Mouse (Mus musculus): ENCODE data around the gene Car14. TPM values are rescaled to one million over a fixed set of nuclear protein-coding genes. Genes with fewer than 3 reads are reported as not detected.

Gene Car14
- polyA plus RNA-seq, 1 experiment from 2014 or later: 23.1 TPM

DNA sequence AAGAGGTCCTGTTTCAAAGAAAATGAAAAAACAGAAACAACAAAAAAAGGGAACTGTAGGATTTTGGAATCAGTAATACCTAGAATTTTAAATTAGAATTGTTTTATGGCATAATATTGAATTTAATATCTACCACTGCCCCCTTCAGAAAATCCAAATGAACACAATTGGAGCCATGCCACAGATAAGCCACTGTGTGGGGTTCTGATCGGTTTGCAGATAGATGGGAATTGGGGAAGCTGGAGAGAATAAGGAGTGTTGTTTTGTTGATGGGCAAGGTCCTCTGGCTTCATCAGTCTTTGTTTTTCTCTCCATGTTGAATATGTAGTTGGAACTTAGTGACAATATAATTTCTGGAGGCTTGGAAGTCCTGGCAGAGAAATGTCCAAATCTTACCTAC, 30.0 kb upstream of the Car14 start:
- no peak overlapping the region for H3K4me3 ChIP-seq
- H3K4me2 ChIP-seq: no peak overlapping the region
- no peak for ATAC-seq
- no peaks in the 10 kb centered on the region for H3K27me3 ChIP-seq
- H3K9me3 ChIP-seq (replicated peaks): no peaks in the 10 kb centered on the region
- WGBS: 84% methylated on average over 1 of the region's 1 CpGs
- H3K9ac ChIP-seq: no peak overlapping the region
- no peak overlapping the region for H3K27ac ChIP-seq
- peaks cover 23% of the 10 kb centered on the region for H3K4me1 ChIP-seq
- peaks cover 57% of the 10 kb centered on the region for H3K36me3 ChIP-seq (ENCODE audit: poor library complexity, severe bottlenecking)

DNA sequence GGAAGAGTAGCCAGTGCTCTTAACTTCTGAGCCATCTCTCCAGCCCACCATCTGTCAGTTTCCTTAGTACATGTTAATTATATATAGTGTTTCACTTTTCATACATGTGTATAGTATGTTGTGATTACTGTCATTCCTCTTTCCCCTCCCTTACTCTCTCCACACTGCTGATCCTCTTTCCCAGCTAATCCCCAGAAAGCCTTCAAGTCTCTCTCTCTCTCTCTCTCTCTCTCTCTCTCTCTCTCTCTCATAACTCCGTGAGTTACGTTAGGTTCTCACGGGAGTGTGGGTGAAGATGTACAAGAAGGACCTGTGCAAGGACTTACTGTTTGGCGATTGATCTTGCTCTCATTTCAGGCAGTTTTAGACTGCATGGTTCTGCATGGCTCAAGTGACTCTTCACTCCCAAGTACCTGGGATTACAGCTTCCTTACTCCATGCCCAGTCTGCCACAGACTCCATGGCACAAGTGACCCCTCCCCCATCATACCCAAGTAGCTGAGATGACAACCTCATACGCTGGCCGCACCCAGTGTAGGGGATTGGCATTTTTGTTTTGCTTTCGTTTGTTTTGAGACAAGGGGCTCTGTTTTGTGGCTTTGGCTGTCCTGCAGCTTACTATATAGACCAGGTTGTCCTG, 28.7 kb upstream of the Car14 start:
- no peak overlapping the region for H3K4me2 ChIP-seq
- WGBS: 95% methylated on average over 7 of the region's 7 CpGs
- H3K36me3 ChIP-seq (ENCODE audit: poor library complexity, severe bottlenecking): peaks cover 45% of the 10 kb centered on the region
- no peak overlapping the region for H3K27ac ChIP-seq
- no peak overlapping the region for H3K4me3 ChIP-seq
- H3K27me3 ChIP-seq: no peaks in the 10 kb centered on the region
- no peaks in the 10 kb centered on the region for H3K9me3 ChIP-seq (replicated peaks)
- ATAC-seq: no peak
- no peak overlapping the region for H3K9ac ChIP-seq
- peaks cover 23% of the 10 kb centered on the region for H3K4me1 ChIP-seq

DNA sequence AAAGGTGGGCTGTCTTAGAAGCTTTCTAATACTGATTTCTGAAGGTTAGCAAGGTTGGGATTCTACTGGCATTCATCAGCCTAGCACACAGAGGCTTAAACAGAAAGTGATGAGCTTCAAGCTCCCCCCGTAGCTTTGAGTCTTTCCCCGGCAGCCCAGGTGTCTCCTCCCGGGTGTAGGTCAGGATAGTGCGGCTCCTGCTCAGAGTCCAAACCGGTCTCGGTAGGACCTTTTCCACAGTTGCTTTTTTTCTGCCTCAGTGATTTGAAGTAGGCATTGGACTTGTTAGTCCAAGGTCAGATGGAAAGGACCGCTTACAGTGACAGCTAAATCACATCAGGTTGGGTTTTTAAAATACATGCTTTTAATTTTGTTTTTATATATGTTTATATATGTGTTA, 28.1 kb upstream of the Car14 start:
- Histone ChIP-seq H3K27ac (no peak overlapping the region), H3K9ac (no peak overlapping the region; the same call in 1 of the 2 replicates), H3K4me2 (peak overlapping the region; percentile 27), H3K9me3 (replicated peaks) (no peaks in the 10 kb centered on the region), H3K36me3 (ENCODE audit: poor library complexity, severe bottlenecking) (peaks cover 38% of the 10 kb centered on the region), H3K4me3 (peak overlapping the region; percentile 7; the same call in 1 of the 2 replicates), H3K27me3 (no peaks in the 10 kb centered on the region), H3K4me1 (peaks cover 23% of the 10 kb centered on the region)
- ATAC-seq: no peak
- WGBS: 90% methylated on average over 7 of the region's 7 CpGs

DNA sequence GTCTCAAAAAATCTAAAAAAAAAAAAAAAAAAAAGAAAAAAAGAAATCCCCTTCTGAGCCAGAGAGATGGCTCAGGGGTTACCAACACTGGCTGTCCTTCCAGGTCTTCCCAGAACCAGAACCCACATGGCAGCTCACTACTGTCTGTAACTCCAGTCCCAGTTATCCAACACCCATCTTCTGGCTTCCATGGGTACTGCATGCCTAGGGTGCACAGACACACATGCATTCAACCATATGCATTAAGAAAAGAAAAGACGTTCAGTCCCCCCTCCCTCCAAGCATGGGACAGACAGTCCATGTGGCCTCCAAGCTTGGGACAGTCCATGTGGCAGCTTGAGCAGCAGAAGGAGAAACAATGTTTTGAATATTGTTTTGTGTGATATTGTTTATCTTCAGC, 27.7 kb upstream of the Car14 start:
- WGBS: 49% methylated on average over 1 of the region's 1 CpGs
- Histone ChIP-seq H3K36me3 (ENCODE audit: poor library complexity, severe bottlenecking) (peaks cover 34% of the 10 kb centered on the region), H3K9me3 (replicated peaks) (no peaks in the 10 kb centered on the region), H3K27me3 (no peaks in the 10 kb centered on the region), H3K4me1 (peaks cover 23% of the 10 kb centered on the region), H3K4me3 (peak overlapping the region; percentile 7; the same call in 1 of the 2 replicates), H3K9ac (no peak overlapping the region; the same call in 1 of the 2 replicates), H3K27ac (no peak overlapping the region), H3K4me2 (peak overlapping the region; percentile 27)
- ATAC-seq: no peak

DNA sequence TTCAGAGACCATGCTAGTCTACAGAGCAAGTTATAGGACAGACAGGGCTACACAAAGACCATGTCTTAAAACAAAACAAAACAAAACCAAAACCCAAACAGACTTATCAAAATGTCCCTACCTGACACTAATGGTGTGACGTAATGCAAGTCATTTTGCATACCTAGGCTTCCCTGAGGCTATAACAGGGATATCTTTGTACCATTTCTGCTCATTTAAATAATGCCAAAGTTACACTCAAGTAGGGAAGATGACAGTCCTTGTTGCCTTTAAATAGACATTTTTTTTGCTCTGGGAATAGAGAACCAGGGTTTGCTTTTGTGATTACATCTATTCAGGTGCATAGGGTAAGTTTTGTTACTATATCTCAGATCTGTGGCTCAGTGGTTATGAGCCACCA, 27.0 kb upstream of the Car14 start:
- peaks cover 23% of the 10 kb centered on the region for H3K4me1 ChIP-seq
- 86% methylated on average over 1 of the region's 1 CpGs for WGBS
- H3K36me3 ChIP-seq (ENCODE audit: poor library complexity, severe bottlenecking): peaks cover 27% of the 10 kb centered on the region
- H3K4me2 ChIP-seq: peak overlapping the region; percentile 74
- peak overlapping the region; percentile 5; the same call in 1 of the 2 replicates for H3K9ac ChIP-seq
- no peaks in the 10 kb centered on the region for H3K9me3 ChIP-seq (replicated peaks)
- no peaks in the 10 kb centered on the region for H3K27me3 ChIP-seq
- ATAC-seq: no peak
- 0 out of 2 replicates have a peak overlapping the region, but pooled peaks have one; percentile 96 for H3K4me3 ChIP-seq
- H3K27ac ChIP-seq: no peak overlapping the region

DNA sequence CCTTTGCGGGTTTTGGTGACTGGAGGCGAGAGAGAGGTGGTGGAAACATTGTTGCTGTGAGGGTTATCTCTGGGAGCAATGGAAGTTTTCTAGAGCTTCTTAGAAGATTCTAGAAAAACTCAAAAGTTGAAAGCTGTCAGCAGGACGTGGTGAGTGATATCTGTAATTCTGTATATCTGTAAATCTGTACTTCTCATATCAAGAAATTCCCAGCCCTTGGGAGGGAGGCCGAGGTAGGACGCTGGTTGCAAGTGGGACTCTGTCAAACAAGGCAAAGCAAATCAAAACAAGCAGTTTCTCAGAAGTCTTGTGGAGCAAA, 25.9 kb upstream of the Car14 start:
- H3K36me3 ChIP-seq (ENCODE audit: poor library complexity, severe bottlenecking): peaks cover 23% of the 10 kb centered on the region
- ATAC-seq: no peak
- peaks cover 23% of the 10 kb centered on the region for H3K4me1 ChIP-seq
- H3K27me3 ChIP-seq: no peaks in the 10 kb centered on the region
- no peaks in the 10 kb centered on the region for H3K9me3 ChIP-seq (replicated peaks)
- H3K4me3 ChIP-seq: peak overlapping the region; percentile 96
- H3K9ac ChIP-seq: peak overlapping the region; percentile 97
- H3K27ac ChIP-seq: peak overlapping the region; percentile 90
- 3% methylated on average over 5 of the region's 5 CpGs for WGBS
- peak overlapping the region; percentile 74 for H3K4me2 ChIP-seq

DNA sequence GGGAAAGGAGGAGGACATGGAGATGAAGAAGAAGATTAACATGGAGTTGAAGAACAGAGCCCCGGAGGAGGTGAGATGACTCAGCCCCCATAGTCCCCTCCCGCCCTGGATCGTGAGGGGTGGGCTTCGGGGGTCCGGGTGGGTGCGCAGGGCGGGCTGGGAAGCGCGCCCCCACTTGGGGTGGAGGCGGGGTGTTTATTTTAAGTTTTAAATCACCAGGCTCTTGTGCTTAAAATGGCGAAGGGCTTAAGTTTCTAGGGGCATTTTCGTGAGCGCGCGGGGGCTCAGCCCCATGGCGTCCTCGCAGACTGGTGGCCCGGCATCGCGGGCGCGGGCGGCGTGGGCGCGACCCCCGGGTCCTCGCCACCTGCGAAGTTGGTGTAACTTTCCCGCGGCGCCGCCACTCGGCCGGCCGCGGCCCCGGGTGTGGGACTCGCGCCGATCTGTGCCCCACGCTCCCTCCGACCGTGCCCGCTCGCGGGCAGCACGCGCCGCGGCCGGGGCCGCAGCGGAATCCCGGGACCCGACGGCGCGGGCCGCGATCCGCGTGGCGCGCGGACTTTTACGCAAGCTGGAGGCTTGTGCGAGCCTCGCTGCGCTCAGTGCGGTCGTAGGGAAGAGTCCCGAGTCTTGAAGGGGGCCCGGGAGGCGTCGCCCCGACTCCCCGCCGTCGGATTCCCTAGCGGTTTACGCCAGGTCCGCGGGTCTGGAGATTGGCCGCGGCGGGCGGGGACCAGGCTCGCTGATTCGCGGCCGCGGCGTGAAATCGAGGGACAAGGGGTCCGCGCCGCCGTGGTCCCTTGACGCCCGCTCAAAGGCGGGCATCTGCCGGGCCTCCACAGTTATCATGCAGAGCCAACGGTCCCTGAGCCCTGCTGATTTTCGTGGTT, 25.3 kb upstream of the Car14 start:
- under 1% methylated on average over 105 of the region's 105 CpGs for WGBS
- H3K9ac ChIP-seq: peak overlapping the region; percentile 97
- H3K9me3 ChIP-seq (replicated peaks): no peaks in the 10 kb centered on the region
- H3K27ac ChIP-seq: peak overlapping the region; percentile 90
- H3K4me2 ChIP-seq: peak overlapping the region; percentile 74
- H3K36me3 ChIP-seq (ENCODE audit: poor library complexity, severe bottlenecking): peaks cover 17% of the 10 kb centered on the region
- H3K27me3 ChIP-seq: no peaks in the 10 kb centered on the region
- H3K4me3 ChIP-seq: peak overlapping the region; percentile 96
- ATAC-seq: peak; percentile 57
- H3K4me1 ChIP-seq: peaks cover 23% of the 10 kb centered on the region

DNA sequence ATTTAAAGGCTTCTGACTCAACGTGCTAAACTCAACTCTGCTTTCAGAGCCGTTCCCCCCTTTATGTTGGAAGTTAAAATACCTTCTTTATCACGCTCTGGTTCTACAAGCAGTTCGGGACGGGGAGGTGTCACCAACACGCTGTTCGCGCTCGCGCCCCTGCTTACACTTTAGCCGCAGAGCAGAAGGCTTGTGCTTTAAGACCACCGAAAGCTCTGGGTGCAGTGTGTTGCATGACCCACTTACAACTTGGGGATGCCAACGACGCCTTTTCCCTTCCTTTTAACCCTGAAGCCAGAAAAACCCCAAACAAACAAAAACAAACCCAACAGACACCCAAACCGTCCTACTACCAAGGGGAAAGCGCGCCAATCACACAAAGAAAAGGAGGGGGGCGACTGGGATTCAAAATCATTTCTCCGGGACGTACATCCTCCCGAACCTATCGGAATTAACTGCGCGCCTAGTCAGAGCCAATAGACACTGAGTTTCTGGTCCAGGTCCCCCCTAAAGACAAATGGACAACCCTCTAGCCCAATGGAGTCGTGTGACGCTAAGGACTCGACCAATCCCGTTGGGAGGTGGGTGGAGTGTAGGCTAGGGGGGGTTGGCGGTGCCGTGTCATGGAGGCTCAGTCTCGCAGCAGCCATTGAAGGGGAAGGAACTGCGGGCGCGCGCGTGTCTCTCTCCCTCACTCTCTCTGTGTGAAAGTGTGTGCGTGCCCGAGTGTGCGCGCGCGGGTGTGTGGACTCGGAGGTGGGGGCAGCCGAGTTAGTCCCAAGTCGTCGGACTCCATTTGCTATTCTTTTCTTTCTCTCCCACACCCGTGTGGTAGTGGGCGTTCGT, 24.4 kb upstream of the Car14 start, which contains the start of gene Anp32e:
Anp32e (plus strand) TSS at position 589 of the 846 bp plus-strand sequence.
- ATAC-seq: peak; percentile 100
- Histone ChIP-seq H3K27me3 (no peaks in the 10 kb centered on the region), H3K4me1 (peaks cover 23% of the 10 kb centered on the region), H3K9ac (peak within 1 kb of the TSS; percentile 97), H3K9me3 (replicated peaks) (no peaks in the 10 kb centered on the region), H3K4me2 (peak within 1 kb of the TSS; percentile 74), H3K27ac (peak within 1 kb of the TSS; percentile 90), H3K4me3 (peak within 1 kb of the TSS; percentile 96), H3K36me3 (ENCODE audit: poor library complexity, severe bottlenecking) (peaks cover 8% of the 10 kb centered on the region)
- WGBS: under 1% methylated on average over 49 of the region's 49 CpGs

DNA sequence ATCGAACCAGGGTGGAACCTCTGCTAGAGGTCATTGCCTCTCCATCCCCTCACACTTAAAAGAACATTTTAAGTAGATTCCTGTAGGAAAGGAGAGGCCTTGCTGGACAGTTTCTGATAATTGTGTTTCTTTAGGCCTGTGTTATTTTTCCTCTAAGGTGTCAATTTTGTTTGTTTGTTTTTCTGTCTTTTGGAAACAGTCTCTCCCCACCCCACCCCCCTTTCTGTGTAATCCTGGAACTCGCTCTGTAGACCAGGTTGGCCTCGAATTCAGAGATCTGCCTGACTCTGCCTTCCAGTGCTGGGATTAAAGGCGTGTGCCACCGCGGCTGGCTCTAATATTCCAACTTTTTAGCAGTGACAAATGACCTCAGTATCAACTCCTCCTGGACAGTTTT, 23.8 kb upstream of the Car14 start:
- Histone ChIP-seq H3K4me1 (peaks cover 23% of the 10 kb centered on the region), H3K4me2 (peak overlapping the region; percentile 64), H3K27ac (peak overlapping the region; percentile 80; the same call in 1 of the 2 replicates), H3K36me3 (ENCODE audit: poor library complexity, severe bottlenecking) (peaks cover 2% of the 10 kb centered on the region; the same call in 1 of the 2 replicates), H3K4me3 (peak overlapping the region; percentile 41), H3K27me3 (no peaks in the 10 kb centered on the region), H3K9ac (peak overlapping the region; percentile 56), H3K9me3 (replicated peaks) (no peaks in the 10 kb centered on the region)
- no peak for ATAC-seq
- WGBS: 73% methylated on average over 6 of the region's 6 CpGs

DNA sequence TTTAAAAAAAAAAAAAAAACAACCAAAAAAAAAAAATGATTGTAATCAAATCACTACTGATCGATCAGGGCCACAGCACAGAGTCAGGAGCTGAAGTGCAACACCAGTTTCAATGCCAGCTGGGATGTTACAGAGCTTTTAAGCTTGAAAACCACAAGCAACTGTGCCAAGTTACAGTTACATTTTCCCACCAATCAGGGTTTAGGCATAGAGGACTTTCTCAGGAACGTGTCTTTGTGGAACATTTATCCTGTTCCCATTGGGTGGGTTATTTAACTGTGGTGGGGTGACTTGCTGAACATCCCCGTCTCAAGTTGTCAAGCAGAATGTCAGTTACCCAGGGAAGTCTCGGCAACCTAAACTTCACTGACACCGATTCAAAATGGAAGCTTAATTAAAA, 20.6 kb upstream of the Car14 start:
- H3K4me3 ChIP-seq: no peak overlapping the region
- no peak for ATAC-seq
- H3K36me3 ChIP-seq (ENCODE audit: poor library complexity, severe bottlenecking): no peaks in the 10 kb centered on the region
- no peaks in the 10 kb centered on the region for H3K9me3 ChIP-seq (replicated peaks)
- no peak overlapping the region for H3K27ac ChIP-seq
- no peaks in the 10 kb centered on the region for H3K27me3 ChIP-seq
- H3K4me2 ChIP-seq: no peak overlapping the region
- H3K4me1 ChIP-seq: no peaks in the 10 kb centered on the region
- 86% methylated on average over 5 of the region's 5 CpGs for whole genome bisulfite sequencing
- H3K9ac ChIP-seq: no peak overlapping the region

DNA sequence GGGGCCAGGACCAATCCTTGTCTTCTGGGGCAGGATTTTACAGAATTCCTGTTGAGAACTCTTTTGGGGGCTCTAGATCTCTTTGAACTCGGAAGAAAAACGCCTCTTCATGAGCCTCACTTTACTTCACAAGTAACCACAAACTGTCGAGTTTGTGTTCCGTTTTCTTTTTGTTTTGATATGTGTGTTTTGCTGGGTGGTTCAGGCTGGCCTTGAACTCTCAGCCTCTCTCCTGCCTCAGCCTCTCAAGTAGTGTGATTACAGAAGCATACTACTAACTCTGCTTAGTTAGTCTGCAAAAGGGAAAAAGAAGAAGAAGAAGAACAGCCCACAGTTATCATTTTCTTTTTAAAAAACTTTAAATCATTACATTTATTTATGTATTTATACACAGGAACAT, 19.7 kb upstream of the Car14 start:
- H3K9me3 ChIP-seq (replicated peaks): no peaks in the 10 kb centered on the region
- H3K27me3 ChIP-seq: no peaks in the 10 kb centered on the region
- H3K4me1 ChIP-seq: no peaks in the 10 kb centered on the region
- H3K4me2 ChIP-seq: no peak overlapping the region
- H3K27ac ChIP-seq: no peak overlapping the region
- ATAC-seq: no peak
- WGBS: 75% methylated on average over 4 of the region's 4 CpGs
- no peaks in the 10 kb centered on the region for H3K36me3 ChIP-seq (ENCODE audit: poor library complexity, severe bottlenecking)
- no peak overlapping the region for H3K4me3 ChIP-seq
- H3K9ac ChIP-seq: no peak overlapping the region

Measured in forebrain, embryonic 13.5 days (tissue).